Mouse (Mus musculus): ENCODE measurements around the gene Ehmt1. TPM values are rescaled to one million over a fixed set of nuclear protein-coding genes. Genes with fewer than 3 reads are reported as not detected.
A peak's percentile ranks its signal among the peaks of the same experiment; 100 is the strongest.

Gene Ehmt1
- polyA plus RNA-seq (2015; fragmentation: Nextera tagmentation; extraction: Ambion mirVana), result 9.1 and 12.3 TPM in 2 replicates

- no peaks in the 10 kb centered on the region for H3K36me3 ChIP-seq (replicated peaks; ENCODE audit: insufficient read depth, low read length)
- ATAC-seq, result peak; percentile 99
- H3K4me2 ChIP-seq (ENCODE audit: low read depth, low read length), result peak within 1 kb of the TSS; percentile 95
- under 1% methylated on average over 72 of the region's 112 CpGs for WGBS (ENCODE audit: insufficient replicate concordance)
- peak within 1 kb of the TSS; percentile 89 for H3K27ac ChIP-seq (ENCODE audit: low read depth)
- H3K9ac ChIP-seq (replicated peaks), result peak within 1 kb of the TSS; percentile 89
- H3K4me1 ChIP-seq (ENCODE audit: insufficient read depth), result peaks cover 17% of the 10 kb centered on the region
- no peaks in the 10 kb centered on the region for H3K9me3 ChIP-seq (ENCODE audit: low read length)
- TF ChIP-seq CTCF (IDR thresholded peaks at IDR 0.05; ENCODE audit: low read depth) (peak; percentile 29; the same call in 1 of the 2 replicates), EP300 (IDR thresholded peaks at IDR 0.05; ENCODE audit: low read depth) (no peak)
- peak within 1 kb of the TSS; percentile 90 for H3K4me3 ChIP-seq (ENCODE audit: low read depth, low read length)
- H3K27me3 ChIP-seq (ENCODE audit: insufficient read depth, low read length), result no peaks in the 10 kb centered on the region
- peak; percentile 95 for DNase-seq
These were observed at the start of gene Ehmt1 for GRCm38 (mm10) chr2:24918930-24919838. Ehmt1 (minus strand) TSS chr2:24919614.

- peak; percentile 90 for DNase-seq
- WGBS (ENCODE audit: insufficient replicate concordance), result under 1% methylated on average over 28 of the region's 28 CpGs
- peak; percentile 92 for ATAC-seq
These were observed 43.0 kb upstream of the Ehmt1 start, which contains the start of gene Dph7 for GRCm38 (mm10) chr2:24962304-24963000. Dph7 (plus strand) TSS chr2:24962400.

GRCm38 (mm10) chr2:24960910-24961309 is 41.5 kb upstream of the Ehmt1 start:
- no peaks in the 10 kb centered on the region for H3K9me3 ChIP-seq (ENCODE audit: low read length)
- no peak overlapping the region for H3K27ac ChIP-seq (ENCODE audit: low read depth)
- no peak overlapping the region for H3K4me3 ChIP-seq (ENCODE audit: low read depth, low read length)
- H3K36me3 ChIP-seq (replicated peaks; ENCODE audit: insufficient read depth, low read length), result peaks cover 22% of the 10 kb centered on the region
- H3K9ac ChIP-seq (replicated peaks), result no peak overlapping the region
- no peak overlapping the region for H3K4me2 ChIP-seq (ENCODE audit: low read depth, low read length)
- ATAC-seq (no peak), DNase-seq (peak; percentile 37)
- 48% methylated on average over 3 of the region's 3 CpGs for WGBS (ENCODE audit: insufficient replicate concordance)
- TF ChIP-seq CTCF (IDR thresholded peaks at IDR 0.05; ENCODE audit: low read depth) (peak; percentile 68), EP300 (IDR thresholded peaks at IDR 0.05; ENCODE audit: low read depth) (no peak)
- H3K4me1 ChIP-seq (ENCODE audit: insufficient read depth), result peaks cover 9% of the 10 kb centered on the region
- no peaks in the 10 kb centered on the region for H3K27me3 ChIP-seq (ENCODE audit: insufficient read depth, low read length)

More at GRCm38 (mm10) chr2:24962304-24963000, 43.0 kb upstream of the Ehmt1 start, which contains the start of gene Dph7:
- TF ChIP-seq EP300 (IDR thresholded peaks at IDR 0.05; ENCODE audit: low read depth) (no peak), CTCF (IDR thresholded peaks at IDR 0.05; ENCODE audit: low read depth) (peak; percentile 98)
- Histone ChIP-seq H3K27ac (ENCODE audit: low read depth) (no peak within 1 kb of the TSS), H3K27me3 (ENCODE audit: insufficient read depth, low read length) (no peaks in the 10 kb centered on the region), H3K9ac (replicated peaks) (peak within 1 kb of the TSS; percentile 71), H3K9me3 (ENCODE audit: low read length) (no peaks in the 10 kb centered on the region), H3K4me1 (ENCODE audit: insufficient read depth) (peaks cover 9% of the 10 kb centered on the region), H3K4me2 (ENCODE audit: low read depth, low read length) (peak within 1 kb of the TSS; percentile 70), H3K4me3 (ENCODE audit: low read depth, low read length) (peak within 1 kb of the TSS; percentile 67), H3K36me3 (replicated peaks; ENCODE audit: insufficient read depth, low read length) (peaks cover 23% of the 10 kb centered on the region)

GRCm38 (mm10) chr2:24952537-24953055 is 33.2 kb upstream of the Ehmt1 start:
- Histone ChIP-seq H3K27me3 (ENCODE audit: insufficient read depth, low read length) (no peaks in the 10 kb centered on the region), H3K9me3 (ENCODE audit: low read length) (no peaks in the 10 kb centered on the region), H3K36me3 (replicated peaks; ENCODE audit: insufficient read depth, low read length) (peaks cover 41% of the 10 kb centered on the region), H3K27ac (ENCODE audit: low read depth) (no peak overlapping the region), H3K9ac (replicated peaks) (no peak overlapping the region), H3K4me1 (ENCODE audit: insufficient read depth) (peaks cover 10% of the 10 kb centered on the region), H3K4me2 (ENCODE audit: low read depth, low read length) (peak overlapping the region; percentile 4; the same call in 1 of the 2 replicates), H3K4me3 (ENCODE audit: low read depth, low read length) (no peak overlapping the region)
- 52% methylated on average over 4 of the region's 4 CpGs for WGBS (ENCODE audit: insufficient replicate concordance)
- DNase-seq (no peak), ATAC-seq (no peak)
- TF ChIP-seq CTCF (IDR thresholded peaks at IDR 0.05; ENCODE audit: low read depth) (no peak), EP300 (IDR thresholded peaks at IDR 0.05; ENCODE audit: low read depth) (no peak)

GRCm38 (mm10) chr2:24950189-24950535 is 30.7 kb upstream of the Ehmt1 start:
- Histone ChIP-seq H3K27ac (ENCODE audit: low read depth) (peak overlapping the region; percentile 80), H3K36me3 (replicated peaks; ENCODE audit: insufficient read depth, low read length) (peaks cover 28% of the 10 kb centered on the region), H3K4me3 (ENCODE audit: low read depth, low read length) (peak overlapping the region; percentile 94), H3K27me3 (ENCODE audit: insufficient read depth, low read length) (no peaks in the 10 kb centered on the region), H3K9me3 (ENCODE audit: low read length) (no peaks in the 10 kb centered on the region), H3K4me2 (ENCODE audit: low read depth, low read length) (peak overlapping the region; percentile 100), H3K9ac (replicated peaks) (peak overlapping the region; percentile 91), H3K4me1 (ENCODE audit: insufficient read depth) (peaks cover 10% of the 10 kb centered on the region)
- TF ChIP-seq CTCF (IDR thresholded peaks at IDR 0.05; ENCODE audit: low read depth) (no peak), EP300 (IDR thresholded peaks at IDR 0.05; ENCODE audit: low read depth) (no peak)
- ATAC-seq (peak; percentile 30; the same call in 1 of the 2 replicates), DNase-seq (no peak)
- under 1% methylated on average over 31 of the region's 31 CpGs for WGBS (ENCODE audit: insufficient replicate concordance)

Measured in liver, postnatal 0 days (tissue).